Mouse (Mus musculus): ENCODE data around the gene Npcd.

Gene Npcd

DNA sequence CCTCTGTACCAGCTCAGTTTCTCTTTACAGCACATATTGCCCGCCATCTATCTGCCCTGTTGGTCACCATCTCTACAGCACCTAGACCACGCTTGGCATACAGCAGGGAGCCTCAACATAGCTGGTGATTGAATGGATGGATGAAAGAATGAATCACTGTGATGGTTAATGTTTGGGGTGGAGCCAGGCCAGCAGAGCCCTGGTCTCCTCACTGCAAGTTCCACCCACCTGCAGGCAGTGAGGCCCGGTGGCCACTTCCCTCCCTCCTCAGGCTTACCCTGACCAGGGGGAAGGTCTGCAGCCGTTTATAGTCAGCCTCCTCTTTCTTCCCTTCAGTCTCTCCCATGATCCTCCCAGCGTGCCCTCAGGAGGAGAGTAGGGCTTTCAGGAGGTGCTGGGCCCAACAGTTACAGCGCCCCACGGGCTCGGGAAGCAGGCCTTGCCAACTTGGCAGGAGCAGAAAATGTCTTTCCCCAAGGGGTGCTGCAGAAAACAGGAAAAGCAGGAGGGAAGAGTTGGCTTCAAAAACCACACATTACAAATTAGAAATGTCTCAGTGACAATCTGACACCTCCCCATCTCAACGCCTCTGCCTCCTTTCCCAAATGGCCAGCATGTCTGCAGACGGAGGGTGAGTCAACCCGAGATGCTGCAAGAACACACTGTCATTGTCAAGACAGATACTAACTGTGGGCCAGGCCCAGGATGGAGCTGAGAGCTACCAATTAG, 69.3 kb downstream of the Npcd start:
- no peak for DNase-seq

DNA sequence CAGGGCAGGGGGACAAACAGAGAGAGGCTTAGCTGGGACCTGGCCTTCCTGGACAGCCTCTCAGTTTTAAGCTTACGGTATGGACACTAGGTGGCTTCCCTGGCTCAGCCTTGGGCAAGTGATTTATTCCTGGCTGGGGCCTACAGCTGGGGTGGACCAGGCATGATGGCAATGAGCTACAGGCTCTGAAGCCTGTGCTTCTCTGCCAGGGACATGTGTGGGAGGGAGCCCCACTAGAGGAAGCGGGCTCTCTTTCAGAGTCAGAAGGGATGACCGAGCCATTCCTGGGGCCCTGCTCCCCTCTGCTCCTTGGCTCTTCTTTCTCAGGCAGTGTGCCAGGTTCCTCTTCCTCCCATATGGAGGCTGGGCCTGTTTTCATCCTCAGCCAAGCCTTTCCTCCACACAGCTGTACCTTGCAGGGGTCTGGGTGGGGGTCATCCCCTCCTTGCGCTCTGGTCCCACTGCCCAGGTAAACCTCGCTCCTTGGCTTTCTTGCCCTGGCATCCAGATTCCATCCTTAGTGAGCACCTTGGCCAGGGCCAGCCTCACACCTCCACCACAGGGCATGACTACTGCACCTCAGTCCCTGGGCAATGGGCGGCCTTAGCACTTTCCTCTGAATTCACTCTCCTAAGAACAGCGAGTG, 70.3 kb downstream of the Npcd start:
- no peak for DNase-seq

DNA sequence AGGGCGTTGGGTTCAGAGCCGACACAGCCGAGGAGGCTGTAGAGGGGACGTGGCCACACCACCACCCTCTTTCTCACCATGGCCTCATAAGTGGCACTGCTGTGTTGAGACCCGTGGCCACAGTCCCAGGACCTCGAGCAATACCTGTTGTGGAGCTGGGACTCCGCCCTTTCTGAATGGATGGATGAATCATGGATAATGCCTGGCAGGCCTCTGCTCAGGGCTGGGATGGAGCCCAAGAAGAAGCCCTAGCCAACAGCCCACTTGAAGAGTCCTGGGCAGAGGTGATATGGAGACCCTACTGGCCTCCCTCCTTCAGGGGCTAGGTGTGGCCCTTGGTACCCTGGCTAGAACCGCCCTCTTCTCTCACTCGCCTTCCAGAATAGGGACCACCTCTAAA, 71.0 kb downstream of the Npcd start:
- DNase-seq = no peak

DNA sequence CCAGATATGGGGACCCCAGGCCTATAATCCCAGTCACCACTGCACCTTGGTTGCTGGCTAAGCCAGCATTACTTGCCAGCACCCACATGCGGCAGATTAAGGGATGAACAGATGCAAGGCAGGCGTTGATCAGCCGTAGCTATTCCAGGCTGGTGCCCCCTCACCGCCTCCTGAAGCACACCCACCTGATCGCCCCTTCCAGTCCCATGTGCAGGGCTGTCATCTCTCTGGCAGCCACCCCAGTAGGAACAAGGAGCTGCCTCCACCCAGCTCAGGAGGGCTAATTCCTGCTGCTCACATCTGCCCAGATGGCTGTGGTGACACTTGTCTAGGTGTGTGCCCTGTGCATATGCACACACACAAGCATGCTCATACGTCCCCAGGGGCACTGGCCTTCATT, 73.1 kb downstream of the Npcd start:
- DNase-seq = no peak

DNA sequence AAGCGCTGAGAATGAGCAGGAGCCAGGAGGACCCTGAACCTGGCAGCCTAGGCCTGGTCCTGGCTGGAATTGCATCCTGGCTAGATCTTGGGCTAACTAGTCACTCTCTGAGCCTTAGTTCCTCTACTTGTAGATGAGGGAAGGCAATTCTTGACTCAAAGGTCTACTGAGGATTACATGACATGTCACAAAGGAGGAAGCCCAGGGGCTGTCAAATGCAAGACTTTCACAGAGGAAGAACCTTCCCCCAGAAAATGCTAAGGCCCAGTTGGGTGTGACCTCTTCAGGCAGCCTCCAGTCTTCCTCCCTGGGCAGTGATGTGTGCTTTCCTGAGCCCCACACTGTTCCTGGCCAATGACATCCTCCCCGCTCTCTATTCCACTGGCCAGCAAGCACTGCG, 76.9 kb downstream of the Npcd start:
- no peak for DNase-seq

DNA sequence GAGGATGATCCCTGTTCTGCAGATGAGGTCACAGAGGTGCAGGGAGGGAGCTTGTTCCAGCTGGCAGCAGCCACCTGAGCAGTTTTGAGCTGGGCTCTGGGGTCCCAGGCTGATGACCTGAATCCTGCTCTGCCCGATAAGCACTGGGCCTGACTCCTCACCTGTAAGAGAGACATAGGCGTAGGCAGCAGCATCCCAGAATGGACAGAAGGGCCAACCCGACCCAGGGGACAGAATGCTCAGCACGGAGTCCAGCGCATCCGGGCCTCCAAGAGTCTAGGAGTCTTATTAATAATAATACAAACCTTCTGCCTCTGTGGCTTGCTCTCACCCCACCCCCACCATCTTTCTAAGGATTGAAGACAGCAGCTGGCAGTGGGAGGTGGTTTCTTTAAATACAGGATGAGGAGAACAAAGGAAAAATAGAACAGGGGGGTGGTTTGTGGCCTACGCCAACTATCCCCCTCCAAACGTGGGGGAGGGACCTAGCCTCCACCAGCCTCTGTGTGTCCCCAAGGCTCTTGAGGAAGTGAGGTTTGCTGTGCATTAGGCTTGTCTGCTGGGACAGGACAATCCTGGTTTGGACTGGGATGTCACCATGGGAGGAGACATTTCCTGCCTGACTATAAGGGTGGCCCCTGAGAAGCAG, 77.9 kb downstream of the Npcd start:
- DNase-seq = no peak

DNA sequence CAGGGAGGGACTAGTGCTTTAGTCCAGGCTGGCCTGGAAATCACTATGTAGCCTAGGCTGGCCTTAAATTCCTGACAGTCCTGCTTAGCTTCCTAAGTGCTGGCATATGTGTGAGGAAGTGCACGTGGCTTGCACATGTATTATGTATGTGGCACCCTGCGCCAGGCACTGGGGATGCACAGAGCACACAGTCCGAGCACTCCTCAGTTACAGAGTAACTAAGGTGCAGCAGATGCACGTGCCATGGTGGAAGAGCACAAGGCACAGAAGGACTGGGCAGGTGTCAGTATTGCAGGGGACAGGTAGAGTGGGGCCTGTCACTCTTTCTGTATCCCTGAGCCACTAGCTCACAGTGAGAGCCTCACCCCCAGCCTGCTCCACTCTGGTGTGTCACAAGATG, 78.9 kb downstream of the Npcd start:
- no peak for DNase-seq

DNA sequence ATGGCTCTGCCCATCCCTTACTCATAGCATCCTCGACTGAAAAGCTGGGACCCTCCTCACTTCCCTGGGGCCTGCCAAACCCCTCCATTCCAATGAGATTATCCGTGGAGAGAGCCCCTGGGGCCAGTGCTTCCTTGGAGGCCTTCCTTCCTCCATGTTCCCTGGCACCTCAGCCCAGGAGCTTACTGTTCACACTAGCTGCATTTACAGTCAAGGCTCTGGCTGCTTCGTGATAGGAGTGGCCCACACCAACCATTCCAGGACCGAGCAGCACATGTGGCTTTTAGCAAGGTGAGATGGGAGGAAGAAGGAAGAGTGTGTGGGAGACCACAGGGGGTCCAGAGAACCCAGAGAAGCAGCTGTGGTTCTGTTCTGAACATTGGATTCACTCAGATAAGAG, 80.2 kb downstream of the Npcd start:
- DNase-seq = no peak

DNA sequence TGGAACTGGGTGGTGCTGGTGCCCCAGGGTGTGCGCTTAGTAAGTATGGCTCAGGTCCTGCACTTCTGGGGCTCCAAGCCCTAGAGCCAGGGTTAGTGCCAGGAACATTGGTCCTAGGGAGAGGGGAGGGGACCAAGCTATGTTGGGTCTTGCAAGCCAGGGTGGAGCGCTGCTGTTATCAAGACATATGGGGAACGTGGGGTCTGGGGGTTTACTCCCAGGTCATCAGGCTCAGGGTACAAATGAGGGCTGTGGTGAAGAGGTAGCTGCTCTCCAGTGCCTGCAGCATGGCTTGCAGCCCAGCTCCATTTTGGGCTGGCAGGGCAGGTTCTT, 80.7 kb downstream of the Npcd start:
- no peak for DNase-seq

DNA sequence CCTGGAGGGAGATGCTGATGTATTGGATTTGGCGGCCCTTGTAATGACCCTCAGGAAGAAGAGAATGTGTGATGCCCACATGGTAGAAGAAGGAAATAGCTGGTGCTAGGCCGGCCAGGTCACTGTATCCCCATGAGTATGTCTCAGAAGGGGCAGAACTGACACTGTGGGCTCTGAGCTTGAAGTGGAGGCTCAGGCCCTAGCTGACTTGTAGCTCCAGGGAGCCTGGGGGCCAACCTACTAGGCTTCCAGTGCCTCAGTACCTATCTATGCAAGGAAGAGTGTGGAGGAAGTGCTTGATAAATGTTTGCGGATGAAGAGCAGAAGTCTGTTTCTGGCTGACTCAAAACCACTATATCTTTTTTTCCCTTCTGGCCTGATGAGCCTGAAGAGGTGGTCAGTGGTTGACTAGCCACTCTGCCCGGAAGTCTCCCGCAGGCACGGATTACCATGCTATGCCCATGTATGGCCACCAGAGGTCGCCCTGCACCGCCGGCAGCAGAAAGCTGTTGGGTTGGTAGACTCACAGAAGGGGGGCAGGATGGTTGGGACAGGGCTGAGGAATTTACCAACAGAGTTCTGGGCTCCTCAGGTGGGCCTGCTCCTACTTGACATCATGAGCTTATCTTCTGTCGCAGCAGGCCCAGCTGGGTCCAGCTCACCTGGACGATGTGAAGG, 81.2 kb downstream of the Npcd start:
- peak; percentile 73 to 81 for DNase-seq

DNA sequence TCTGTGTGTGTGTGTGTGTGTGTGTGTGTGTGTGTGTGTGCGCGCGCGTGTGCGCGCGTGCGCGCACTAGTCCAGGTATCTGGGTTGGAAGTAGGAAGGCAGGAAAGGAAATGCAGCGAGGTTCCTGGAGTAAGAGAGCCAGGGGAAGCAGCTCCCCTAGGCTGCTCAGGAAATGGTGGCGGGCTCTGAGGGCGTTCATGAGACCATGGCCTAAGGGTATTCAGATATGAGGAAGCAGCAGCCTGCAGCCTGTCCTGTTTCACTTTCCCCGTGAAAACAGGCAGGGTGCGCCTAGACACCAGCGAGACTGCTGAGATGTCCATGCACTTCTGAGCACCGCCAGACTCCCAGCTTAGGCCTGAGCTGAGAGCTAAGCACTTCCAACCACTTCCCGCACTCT, 82.3 kb downstream of the Npcd start:
- DNase-seq = no peak

DNA sequence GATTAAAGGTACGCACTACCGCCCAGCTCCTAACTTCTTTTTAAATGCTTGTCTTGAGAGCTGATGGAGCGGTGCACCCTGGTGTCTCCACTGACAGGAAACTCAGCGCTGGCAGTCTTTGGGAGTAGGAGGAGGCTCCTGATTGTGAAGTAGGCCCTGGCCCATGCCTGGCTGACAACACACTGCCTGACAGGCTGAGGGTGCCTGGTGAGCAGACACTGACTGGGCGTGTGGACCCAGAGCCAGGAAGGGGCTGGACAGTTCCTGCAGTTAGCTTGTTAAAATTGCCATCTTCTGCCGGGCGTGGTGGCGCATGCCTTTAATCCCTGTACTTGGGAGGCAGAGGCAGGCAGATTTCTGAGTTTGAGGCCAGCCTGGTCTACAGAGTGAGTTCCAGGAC, 83.8 kb downstream of the Npcd start:
- DNase-seq = peak in 1 of 2 experiments; percentile 49

DNA sequence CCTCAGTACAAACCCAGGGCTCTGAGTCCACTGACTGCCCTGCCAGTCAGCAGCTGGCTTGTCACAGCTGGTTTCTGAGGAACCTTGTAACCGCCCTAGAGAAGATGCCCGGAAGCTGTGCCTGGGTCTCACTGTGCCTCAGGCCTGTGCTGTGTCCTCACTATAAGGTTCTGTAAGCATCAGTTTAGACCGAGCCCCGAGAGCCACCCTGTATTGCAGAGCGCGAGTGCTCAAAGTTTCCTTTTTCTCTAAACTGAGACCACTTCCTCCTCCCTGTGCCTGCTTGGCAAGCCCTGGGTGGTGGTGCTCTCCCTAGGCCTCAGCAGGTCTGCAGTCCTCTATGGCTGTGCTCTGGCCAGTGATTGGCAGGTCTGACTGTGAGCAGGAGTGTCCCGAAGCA, 84.9 kb downstream of the Npcd start:
- no peak for DNase-seq

DNA sequence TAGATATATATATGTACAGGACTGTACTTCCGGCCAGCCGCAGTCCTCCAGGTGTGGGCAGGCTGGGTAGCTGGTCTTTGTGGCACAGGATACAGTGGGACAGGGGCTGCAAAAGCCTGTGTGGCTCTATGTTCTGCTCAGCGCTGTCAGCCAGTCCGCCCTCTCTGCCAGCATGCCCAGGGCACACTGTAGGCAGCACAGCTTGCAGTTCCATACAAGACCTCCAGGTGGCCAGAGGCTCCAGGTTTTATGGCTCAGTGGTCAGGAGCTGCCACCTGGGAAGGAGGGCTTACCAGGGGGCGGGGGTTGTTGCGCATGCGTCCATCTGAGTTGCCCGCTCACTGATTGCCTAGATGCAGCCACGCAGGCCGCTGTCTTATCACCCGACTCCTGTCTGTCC, 86.0 kb downstream of the Npcd start:
- no peak for DNase-seq

DNA sequence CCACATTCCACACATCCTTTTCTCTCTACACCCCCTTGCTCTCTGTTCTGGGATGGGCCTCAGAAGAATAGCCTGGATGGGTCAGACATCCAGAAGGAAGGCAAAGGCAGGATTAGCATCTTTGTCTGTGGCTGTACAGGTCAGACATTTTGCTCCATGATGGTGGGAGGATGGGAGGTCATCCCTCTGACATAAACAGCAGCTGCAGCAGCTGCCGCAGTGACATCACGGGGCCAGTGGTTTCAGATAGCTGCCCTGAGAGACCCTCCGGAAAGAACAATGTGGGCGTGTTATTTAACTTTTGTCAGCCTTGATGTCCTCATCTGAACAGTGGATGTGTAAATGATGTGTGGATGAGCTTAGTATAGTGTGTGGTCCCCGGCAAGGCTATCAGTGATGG, 88.2 kb downstream of the Npcd start:
- no peak for DNase-seq

DNA sequence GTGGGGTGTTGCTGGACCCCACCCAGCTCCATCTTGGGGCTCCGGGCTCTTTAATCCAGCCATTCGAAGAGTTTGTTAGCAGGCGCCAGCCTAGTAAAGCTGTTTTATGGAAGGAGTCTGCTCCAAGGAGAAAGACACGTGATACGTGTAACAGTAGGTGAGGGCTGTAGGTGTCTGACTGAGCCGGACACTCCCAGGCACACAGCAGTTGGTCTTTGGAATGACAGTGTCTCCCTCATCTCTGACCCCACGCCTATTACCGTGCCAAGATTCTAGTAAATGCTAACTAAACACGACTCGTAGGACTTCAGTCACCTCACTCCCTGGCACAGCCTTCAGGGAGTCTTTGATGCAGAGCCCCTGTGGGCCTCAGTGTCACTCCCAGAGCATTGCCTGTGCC, 88.7 kb downstream of the Npcd start:
- DNase-seq = no peak

DNA sequence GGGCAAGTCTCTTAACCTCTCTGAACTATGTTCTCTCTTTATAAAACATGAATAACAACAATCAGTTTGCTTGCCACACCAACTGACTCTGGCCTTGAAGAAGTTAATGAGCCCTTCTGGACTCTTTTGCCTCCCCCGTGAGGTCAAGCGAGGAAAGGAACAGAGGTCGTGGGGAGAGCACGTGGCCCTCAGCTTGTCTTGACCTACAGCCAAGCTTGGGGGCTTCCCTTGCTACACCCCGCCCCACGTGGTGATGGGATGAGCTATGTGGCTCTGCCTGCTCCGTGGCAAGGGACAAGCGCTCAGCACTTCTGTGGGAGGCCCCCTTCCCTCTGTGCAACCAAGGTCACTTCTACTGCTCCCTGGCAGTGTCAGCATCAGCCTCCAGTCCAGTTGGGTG, 89.3 kb downstream of the Npcd start:
- DNase-seq = no peak

DNA sequence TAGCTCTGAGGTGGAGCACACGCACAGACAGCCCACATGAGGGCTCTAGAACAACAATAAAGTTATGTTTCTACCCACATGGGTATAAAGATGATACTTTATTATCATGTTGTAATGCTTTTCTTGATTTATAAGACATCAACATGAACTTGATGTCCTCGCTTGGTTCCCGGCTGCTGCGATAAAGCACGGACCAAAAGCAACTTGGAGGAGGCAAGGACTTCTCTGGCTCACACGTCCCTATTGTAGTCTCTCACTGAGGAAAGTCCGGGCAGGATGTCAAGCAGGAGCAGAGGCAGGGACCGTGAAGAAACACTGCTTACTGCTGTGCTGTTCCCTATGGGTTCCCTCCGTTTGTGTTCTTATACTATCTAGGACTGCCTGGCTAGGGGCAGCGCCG, 90.0 kb downstream of the Npcd start:
- DNase-seq = no peak

DNA sequence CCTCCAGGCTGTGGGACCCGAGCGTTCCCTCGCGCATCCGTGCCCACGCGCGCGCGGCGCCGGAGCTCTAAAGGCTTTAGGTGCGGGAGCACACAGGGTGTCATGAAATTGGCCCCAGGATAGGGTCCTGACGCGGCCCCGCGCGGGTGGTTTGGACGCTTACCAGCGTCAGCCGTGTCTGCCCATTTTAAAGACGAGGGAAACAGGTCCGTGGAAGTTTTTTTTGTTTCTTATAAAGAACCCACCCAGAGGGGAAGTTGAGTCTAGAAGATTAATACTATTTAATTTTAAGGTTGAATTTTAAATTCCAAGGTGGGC, 91.4 kb downstream of the Npcd start:
- DNase-seq = no peak

DNA sequence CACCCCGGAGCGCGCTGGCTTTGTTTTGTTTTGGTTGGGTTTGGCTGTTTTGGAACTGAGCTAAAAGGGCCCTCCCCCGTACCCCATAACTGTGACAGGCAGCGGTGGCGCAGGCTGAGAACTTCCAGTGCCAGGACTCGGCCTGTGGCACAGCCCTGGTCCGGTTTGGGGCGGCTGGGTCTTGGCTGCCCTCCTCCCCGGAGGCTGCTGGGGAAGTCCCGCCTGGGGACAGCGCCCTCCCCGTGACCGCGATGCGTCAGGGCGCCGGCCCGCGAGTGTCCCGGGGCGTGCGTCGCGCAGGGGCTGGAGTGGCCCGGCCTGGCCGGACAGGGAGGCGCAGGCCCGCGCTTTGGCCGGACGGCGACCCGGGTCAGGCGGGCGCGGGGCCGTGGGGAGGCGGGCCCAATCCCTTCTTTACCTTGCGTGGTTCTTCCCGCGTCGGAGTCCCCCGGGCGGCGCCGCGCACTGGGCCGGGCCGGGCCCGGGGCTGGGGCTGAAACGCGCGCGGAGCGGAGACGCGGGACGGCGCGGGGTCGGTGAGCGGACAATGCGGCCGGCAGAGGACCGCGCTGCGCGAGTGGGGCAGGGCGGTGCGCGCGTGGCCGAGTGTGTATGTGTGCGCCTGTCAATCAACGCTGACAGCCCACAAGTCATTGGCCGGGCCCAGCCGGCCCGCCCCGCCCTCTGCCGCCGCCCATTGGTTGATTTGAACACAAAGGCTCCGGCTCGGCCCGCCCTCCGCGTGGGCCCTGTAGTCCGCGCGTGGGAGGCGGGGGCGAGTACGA, 91.9 kb downstream of the Npcd start, which contains the start of gene Sun2:
Gene Sun2 (minus strand): TSS at position 616 of the 785 bp plus-strand sequence.
- peak; percentile 91 to 94 for DNase-seq

DNA sequence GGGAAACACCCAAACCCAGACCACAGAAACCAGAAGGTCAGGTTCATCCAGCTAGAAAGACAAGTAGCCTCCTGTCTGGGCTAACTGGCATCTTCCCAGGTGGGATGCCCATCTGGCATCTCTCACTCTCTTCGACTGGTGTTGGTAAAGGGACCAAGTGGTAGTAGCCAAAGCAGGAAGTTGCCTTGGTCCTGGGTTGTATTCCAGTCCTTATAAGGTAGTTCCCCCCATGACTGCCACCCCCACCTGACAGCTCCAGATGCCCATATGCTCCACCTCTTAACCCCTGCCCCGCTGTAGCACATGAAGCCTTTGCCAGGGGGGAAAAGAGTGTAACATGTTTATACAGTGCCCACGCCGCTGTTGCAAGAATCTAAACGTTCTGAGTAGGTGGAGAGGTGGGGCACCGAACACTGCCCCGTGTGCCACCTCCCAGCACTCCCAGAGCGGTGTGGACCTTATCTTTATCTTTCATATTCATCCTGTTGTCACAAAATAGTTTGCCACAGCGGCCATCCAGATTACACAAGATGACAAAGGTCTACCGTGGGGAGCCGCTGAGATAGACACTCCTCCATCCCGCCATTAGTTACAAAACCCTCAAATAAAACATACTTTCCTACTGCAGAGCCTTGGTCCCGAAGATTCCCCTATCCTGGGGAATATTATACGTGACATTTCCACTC, 92.7 kb downstream of the Npcd start:
- DNase-seq = peak; percentile 56 to 58

DNA sequence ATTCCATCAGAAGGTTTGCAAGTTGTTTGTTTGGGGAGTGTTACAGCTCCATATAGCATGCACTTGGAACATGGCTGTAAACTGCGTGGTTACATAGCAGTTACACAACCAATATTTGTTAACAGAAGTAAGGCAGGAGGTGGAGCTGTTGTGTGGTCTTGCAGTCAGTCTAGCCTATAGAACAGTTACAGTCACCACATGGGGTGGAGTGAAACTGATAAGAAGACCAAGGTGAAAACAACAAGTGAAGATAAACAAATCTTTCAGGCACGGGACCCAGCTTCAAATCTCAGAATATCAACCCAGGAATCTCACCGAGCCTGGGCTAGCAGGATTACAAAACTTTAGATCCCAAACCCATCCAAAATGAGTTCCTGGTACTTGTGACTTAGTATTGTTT, 93.3 kb downstream of the Npcd start:
- no peak for DNase-seq
